Mouse (Mus musculus): ENCODE data around the gene Brd1.
"Not testable (repeated sequence)": the region's sequence is repeated elsewhere in the genome, so short reads cannot be mapped to it uniquely, and the experiment has no call there.

The Brd1 gene

DNA sequence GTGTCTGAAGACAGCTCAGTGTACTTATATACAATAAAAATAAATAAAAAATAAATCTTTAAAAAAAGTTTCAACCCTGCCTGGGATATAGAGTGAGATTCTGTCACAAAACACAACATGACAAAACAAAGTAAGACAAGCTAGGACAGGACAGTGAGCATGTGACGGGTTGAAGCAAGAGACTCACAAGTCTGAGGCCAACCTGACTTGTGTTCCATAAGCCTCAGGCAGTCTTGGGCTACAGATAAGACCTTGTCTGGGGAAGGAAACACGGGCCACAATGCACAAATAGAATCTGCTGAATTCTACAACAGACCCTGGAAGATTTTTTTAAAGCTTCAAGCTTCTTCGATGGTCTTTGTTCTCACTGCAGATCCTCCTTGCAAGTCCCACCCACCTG, 6.8 kb downstream of the Brd1 start:
- no peak for DNase-seq

DNA sequence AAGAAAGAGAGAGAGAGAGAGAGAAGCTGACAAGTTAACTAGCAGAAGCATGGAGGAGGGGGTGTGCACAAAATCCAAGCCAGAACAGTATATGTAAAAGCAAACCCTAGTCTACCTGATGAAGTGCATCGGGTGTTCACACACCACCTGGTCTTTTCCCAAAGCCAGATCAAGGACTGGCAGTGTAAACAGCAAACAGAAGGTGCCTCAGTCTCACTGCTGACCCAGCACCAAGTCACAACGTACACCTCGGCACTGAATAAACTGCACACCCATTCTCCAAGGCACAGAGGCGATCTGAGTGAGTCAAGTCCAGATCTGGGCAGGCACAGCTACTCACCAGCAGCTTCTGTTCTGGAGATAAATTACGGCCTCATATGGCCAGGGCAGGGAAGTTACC, 9.0 kb downstream of the Brd1 start:
- DNase-seq: no peak

DNA sequence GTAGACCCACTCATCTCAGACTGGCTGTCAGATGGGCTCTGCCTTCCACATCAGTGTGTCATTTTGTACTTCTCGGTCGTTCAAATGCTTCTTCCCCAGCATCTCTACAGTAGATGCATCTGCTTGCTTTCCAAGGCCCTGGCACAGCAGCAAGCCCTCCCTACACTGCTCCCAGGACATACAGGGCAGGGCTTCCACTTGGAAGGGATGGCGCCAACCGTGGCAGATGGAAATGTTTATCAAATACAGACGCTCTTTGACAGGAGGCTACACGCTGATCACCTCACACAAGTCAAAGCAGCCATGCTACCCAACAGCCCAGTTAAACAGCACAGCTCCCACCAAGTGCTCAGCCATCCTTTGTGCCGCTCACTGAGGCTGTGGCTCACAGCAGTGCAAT, 9.7 kb downstream of the Brd1 start:
- DNase-seq: no peak

DNA sequence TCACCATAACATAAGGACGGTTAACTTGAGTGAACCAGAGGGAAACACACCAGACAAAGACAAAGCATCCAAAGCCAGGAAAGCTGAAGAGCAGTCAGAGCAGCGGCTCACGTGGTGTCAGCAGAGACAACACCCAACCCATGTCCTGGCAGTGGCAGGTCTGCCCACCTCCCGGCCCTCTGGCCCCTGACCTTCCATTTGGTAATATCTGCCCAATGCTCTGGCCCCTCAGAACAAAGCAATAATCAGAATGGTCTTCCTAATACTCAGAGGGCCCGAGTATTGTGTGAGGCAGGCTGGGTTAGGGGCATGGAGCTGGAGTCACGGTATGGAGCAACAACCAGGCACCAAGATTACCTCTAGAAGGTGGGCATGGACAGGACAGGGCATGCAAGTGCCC, 10.8 kb downstream of the Brd1 start:
- no peak for DNase-seq

DNA sequence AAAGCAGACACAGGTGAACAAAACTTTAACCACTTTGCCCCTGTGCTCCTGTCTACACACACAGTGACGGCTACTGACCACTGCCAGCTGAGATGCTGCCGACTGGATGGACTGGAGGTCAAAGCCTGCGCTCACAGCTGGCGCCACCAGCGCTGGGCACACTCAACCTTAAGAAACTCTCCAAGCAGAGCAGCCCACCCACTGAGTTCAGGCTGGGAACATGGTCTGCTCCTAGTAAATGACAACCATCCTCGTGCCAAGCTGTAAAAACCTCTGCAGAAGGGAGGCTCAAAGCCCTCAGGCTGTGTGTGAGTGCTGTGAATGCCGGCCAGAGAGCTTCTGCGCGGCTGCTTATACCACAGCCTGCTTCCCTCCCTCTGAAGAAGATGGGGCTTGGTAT, 16.8 kb downstream of the Brd1 start:
- DNase-seq: no peak

DNA sequence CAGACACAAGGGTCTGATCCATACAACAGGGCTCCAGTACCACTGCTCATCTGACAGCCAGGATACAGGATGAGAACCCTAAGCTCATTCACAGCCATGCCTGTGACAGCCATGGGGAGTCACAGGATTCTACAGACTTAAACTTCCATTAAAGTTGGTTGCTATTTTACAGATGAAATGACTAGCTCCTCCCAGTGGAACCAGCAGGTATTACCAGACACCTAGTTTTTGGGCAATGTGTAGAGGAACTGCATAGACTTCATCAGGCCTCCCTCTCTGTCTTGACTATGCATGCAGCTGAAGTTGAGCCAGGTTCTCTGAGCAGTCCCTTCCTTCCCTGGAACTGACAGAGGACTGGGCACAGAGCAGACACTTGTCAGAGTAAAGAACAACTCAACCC, 17.7 kb downstream of the Brd1 start:
- no peak for DNase-seq

DNA sequence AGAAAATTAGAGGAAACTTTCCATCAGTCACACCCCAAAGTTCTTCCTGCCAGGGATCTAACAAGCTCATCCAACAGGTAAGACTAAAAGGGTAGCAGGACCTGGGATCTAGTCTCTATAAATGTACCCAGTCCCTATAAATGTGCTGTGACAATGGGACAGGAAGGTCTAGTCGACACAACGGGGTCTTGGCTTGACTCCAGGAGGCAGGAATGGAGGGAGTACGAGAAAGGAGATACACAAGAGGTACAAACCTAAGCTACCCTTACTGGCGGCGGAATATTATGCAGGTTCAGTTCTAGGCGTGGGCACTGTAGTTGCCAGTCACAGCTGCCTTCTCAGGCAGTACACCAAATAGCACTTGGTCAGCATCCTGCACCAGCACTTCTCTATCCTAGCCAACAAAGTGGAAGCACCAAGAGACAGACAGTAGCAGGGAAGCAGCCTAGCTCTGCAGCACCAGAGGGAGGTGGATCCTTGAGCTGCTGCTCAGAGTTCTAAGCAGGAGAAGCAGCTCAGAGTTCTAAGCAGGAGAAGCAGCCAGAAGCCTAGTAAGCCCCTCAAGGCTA, 19.9 kb downstream of the Brd1 start:
- DNase-seq: peak; percentile 31

DNA sequence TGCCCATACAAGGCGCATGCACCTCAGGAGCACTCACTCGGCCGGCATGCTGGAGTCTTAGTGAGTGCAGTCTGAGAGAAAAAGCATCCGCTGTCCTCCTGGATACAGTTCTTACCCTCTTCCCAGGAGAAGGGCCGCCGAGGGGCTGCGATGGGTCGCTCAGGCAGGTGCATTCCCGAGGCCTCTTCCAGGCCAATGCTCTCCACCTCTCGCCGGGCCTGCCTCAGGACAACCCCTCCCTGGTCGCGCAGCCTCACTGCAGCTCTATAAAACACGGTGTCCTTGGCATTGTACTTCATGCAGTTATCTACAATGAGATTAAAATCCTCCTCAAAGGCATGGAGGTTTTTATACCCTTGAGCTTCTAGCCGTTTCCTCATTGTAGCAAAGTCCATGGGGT, 21.5 kb downstream of the Brd1 start:
- no peak for DNase-seq

DNA sequence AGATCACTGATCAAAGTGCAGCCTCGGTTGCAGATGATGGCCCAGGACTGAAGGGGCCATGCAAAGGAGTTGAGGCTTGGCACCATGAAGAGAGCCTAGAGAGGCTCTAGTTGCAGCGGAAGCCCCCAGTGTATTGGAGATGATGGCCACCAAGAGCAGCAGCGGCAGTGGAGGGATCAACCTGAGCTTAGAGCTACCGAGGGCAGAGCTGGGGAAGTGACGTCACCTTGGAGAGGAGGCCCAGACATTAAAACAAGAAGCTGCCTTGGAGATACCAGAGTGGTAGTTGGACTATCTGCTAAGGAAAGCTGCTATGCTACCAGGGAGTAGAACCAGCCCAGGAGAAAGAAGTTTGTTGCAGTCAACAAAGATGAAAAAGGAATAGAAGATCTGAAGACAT, 24.2 kb downstream of the Brd1 start:
- DNase-seq: no peak

DNA sequence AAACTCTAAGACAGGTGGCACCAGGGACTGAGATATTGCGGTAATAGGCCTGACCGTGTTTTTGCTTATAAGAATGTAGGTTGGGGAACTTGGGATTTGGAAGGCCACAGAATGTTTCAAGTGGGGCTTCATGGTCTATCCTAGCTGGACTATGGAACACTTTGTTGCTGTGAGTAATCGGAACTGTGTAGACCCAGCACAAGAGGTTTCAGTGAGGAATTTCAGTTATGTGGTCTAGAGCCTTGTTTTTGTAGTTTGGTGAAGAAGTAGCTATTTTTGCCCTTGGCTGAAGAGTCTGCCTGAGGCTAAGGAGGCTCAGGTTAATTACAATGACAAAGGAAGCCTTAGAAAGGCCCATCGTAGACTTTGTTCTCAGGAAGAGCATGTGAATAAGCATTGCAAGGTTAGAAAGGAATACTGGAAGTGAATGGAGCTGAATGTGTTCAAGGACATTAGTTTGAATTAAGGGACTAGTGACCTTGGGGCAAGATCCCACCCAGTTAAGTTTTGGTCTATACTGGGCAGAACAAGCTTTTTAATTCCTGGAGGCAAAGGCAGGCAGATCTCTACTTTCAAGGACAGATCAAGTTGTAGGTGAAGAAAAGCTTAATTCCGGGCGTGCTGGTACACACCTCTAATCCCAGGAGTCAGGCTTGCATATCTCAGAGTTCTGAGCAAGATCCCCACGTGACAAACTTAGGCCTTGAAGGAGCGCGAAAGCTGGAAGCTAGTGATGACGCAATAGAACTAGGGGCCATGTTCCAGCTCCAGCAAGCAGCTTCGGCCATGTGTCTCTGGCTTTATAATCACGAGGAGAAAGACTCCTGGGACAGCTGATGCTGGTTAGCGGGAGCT, 25.1 kb downstream of the Brd1 start:
- DNase-seq: no peak

DNA sequence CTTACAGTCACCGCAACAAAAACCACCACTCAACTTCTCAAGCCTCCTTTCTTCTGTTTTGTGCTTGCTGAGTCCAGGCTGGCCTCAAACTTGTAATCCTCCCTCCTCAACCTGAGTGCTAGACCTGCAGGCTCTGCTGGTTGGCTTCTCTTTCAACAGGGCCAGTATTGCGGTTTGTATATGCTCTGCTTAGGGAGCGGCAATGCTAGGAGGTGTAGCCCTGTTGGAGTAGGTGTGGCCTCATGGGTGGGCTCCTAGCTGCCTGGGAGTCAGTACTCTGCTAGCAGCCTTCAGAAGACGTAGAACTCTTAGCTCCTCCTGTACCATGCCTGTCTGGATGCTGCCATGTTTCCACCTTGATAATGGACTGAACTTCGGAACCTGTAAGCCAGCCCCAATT, 25.8 kb downstream of the Brd1 start:
- DNase-seq: no peak

DNA sequence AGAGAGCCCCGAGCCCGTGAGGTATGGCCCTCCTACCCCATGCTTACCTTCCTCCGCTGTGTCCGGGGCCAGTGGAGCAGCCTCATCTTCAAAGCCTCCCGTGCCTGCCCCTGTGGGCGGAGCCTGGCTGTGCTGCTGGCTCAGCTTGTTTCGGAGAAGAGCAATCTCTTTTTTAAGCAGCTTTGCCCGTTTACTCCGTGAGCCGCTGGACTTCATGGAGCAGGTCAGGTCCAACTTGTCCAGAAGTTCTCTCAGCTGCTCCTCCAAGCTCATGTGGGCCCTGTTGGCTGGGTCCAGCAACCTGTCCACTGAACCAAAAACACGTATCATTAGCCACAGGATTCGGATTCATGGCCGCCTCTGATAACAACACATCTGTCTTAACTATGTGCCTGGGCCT, 27.0 kb downstream of the Brd1 start:
- DNase-seq: not testable (repeated sequence)

DNA sequence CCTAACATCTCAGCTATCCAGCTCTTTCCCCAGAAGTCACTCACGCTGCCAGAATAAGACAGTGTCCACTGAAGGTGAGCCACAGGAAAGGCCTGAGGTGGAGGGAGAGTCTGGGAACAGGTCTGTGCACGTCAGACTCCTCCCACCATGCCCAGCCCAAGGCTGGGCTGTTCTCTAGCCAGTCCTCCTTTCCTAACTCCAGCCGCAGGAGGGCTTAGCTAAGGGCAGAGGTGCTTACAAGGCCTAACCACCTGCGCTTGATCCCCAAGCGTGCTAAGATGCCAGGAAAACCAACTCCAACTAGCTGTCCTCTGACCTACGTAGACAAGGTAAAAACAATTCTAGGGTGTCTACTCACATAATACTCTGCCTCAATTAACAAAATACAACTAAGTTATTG, 27.7 kb downstream of the Brd1 start:
- DNase-seq: no peak

DNA sequence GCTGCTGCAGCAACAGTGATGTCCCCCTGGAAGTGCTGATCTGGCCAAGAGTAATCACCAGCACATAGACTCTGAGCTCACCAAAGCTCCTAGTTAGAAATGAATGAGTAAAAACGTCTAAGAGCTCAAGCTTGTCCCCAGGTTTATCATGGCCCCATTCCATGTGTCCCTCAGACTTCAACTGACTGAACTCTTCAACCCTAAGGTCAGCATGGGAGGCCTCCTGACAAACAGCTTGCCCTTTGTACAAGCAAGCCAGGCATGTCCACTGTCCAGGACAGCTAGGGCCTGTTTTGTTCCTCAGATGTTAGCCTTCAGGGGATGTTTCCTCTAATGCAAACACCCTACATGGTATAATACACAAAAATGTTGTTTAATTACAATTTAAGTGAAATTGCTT, 29.7 kb downstream of the Brd1 start:
- DNase-seq: no peak

DNA sequence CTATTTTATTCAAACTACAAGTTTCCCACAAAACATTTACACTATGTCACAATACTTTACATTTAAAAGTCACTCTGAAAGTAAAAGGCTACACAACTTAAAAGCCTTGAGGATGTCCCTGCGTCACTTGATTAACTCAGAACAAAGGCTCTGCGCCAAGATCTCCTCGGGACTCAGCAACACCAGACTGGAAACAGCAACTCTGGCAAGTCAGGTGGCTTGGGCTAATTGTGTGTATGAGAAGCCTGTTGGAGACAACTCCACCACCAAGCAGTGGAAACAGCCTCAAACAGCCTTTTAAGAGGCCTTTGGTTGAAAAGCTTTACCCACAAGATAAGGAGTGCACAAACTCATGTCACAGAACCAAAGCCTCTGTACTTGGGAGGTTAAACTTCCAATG, 31.5 kb downstream of the Brd1 start:
- DNase-seq: no peak

DNA sequence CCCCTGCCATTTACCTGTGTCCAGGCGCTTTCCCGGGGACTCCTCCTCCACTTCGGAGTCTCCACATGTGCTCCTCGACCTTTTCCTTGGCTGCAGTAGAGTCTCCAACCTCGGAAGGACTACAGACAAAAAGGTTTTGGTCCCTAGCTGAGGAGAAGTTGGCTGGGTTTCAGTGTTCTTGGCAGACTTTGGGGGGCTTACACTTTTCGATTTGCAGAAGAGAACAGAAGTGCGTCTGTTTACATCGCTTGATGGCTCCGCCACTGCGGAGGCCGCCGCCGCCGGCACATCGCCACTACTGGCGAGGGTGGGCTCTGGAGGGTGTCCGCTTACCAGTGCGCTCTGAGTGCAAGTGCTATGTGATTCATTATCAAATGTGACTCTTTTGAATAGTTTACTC, 33.3 kb downstream of the Brd1 start:
- DNase-seq: peak; percentile 34

DNA sequence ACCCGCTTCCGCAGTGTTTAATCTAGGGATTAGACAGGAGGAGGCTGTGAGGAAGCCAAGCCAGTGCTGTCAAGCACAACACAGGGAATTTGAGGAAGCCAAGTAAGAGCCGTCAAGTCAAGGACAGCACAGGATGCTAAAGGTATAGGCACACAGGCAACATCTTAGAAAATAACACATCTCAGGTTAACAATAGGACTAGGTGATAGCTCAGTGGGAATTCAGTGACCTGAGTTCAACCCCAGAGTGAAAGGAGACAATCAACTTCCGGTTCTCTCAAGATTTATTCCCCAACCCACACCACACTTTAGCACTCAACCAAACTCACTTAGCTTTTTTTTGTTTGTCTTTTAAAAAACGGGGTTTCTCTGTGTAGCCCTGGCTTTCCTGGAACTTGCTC, 34.5 kb downstream of the Brd1 start:
- no peak for DNase-seq

DNA sequence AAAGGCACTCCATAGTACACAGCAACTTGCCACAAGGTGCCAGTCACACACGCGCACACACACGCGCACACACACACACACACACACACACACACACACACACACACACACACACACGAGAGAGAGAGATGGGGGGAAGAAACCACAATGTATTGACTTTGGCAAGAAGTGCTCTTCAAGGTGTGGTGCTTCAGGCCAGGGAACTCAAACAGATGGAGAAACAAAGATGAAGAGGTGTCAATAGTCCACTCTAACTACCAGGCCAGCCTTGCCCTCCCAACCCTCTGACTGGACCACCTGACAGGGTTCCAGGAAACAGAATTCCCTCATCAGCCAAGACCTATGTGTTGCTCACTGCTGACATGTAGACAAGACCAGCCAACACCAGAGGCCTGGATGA, 36.4 kb downstream of the Brd1 start:
- DNase-seq: no peak

DNA sequence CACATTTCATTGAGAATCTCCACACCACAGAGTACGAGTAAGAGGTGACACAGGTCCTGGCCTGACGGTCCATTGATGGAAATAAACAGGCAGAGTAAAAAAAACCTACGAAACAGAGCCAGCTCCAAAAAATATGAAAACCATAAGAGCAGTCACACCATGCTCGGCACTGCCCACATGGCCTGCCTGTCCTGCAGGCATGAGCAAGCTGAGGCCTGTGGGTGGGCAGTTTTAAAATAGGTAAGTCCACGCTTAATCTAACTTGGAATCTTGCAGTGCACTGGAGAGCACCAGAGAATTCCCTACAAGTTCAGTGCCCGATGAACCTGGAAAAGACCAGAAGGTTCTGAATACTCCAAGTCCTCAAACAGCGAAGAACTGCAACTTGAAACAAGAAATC, 38.0 kb downstream of the Brd1 start:
- no peak for DNase-seq

DNA sequence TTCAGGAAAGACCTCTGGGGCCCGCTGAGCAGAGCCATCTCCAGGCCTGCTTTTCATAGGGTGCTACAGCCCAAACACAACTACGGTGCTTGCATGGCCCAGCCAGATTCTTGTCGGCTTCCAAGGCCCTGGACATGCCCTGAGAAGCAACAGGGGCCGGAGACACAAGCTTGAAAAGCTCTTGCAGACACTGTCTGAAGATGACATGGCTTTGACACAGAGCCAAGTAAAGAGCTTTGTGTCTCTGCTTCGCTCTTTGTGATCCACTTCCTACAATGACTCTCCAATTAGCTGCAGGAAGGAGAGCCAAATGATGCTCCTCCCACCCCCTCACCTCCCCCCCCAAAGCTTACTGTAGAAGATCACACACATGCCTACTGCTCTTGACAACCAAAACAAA, 40.0 kb downstream of the Brd1 start:
- no peak for DNase-seq

DNA sequence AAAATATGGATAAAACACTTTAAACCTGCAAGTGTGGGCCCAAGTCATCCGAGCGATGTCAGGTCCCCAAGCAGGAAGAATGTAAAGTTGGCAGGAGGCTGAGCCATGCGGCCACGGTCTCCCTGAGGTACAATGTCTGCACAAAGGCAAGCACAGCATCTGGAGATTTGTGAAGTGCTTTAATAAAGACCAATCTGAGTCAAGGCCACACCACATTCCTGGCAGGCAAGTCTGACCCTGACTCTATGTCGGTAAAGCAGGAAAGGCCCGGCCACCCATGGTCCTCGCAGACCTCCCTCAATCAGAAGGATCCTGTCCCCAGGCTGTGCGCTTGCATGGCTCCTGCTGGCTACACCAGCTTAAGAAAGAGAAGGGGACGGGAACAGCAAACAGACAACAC, 41.3 kb downstream of the Brd1 start:
- no peak for DNase-seq

DNA sequence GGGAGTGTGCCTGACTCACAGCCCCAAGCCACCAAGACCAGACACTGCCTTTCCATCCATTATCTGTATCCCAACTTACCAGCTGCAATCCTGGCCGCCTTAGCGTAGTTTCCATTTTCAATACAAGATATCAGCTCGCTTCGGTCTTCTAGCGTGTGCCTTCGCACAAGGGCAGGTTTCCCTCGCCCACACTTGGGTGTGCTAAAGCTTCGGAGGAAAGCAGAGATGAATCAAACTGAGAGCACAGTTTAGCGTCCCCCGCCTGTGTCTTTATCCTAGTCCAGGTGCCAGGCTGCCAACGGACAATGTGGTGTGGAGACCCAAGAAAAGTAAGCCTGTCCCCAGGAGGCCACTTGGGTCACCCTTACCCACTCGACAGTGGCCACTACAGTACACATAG, 42.9 kb downstream of the Brd1 start:
- DNase-seq: no peak

DNA sequence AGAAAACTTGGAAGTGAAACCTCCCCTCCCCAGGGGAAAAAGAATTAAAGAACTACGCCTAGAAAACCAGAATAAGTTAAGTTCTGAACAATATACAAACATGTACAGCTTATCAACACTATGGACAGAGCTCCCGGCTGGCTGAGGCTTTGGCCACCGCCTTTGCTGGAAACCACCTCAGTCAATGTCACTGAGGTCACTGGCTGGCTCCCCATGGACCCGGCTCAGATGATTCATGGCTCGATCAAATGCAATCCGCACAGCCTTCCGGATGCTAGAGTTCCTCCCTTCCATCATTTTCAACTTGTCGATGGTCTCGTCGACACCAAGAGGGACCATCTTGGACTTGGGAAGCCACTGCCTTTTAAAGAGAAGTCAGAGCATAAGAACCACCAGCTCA, 45.9 kb downstream of the Brd1 start:
- DNase-seq: no peak

DNA sequence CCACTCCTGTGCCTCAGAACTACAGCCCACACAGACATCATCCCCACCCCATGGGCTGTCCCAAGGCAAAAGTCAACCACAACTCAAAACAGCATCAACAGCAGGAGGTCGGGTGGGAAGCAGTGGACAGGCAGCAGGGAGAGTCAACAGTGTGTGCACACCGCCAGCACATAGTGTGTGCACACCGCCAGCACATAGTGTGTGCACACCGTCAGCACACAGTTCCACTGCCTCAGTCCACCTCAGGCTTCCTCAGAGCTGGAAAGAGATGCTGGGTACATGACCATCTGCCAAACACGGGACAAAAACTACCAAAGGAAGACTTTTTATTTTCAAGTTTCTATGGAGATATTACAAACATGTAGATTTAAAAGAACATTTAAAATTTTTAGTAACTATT, 47.3 kb downstream of the Brd1 start:
- DNase-seq: no peak

DNA sequence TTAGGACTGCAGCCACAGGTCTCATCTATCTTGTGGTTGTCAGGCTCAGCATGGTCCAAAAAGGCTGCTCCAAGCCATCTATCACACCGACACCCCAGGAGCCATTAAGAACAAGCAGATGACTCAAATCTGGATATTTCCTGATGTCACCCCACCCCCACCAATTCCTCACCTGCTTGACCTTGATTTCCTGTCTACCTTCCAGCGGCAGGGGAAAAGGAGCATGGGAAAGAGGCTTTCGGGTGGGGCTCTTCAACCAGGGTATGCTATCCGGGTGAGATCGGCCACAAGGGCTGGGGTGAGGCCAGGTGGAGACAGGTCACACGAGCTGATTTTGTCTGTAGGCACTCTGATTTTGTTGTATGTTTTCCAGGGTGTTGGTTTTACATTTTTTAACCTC, 50.0 kb downstream of the Brd1 start:
- no peak for DNase-seq
